Mouse (Mus musculus) neural tube, embryonic 11.5 days (tissue): ENCODE measurements around the gene Fstl4. TPM values are rescaled to one million over a fixed set of nuclear protein-coding genes. Genes with fewer than 3 reads are reported as not detected.

Source experiments
- ATAC-seq: fragments of 200-750 bp; cut with Nextera tagmentation; 2 replicates; pipeline ENCODE4 v1.8.0; 2017; ENCODE audit warnings: moderate number of reproducible peaks, mild to moderate bottlenecking, moderate TSS enrichment, moderate library complexity; ENCODE audit not compliant: insufficient read depth, low FRiP score, low TSS enrichment
- DNase-seq: peaks from one replicate; pipeline ENCODE4 v3.0.0-alpha.2; 2015; ENCODE audit warnings: low spot score
- H3K27ac ChIP-seq: fragments of 300-500 bp; sonication (generic); 2 replicates; pipeline ENCODE4 v1.5.1; 2014; ENCODE audit warnings: low read depth, mild to moderate bottlenecking, low read length
- H3K27me3 ChIP-seq: fragments of 300-500 bp; sonication (generic); 2 replicates; pipeline ENCODE4 v1.6.1; 2014; ENCODE audit warnings: mild to moderate bottlenecking, low read length, mixed read lengths; ENCODE audit not compliant: control insufficient read depth, insufficient read depth
- H3K36me3 ChIP-seq: fragments of 300-500 bp; sonication (generic); 2 replicates; pipeline ENCODE4 v1.6.1; 2014; ENCODE audit warnings: mild to moderate bottlenecking, low read length, moderate library complexity, mixed read lengths; ENCODE audit not compliant: control insufficient read depth, insufficient read depth
- H3K4me1 ChIP-seq: fragments of 300-500 bp; sonication (generic); 2 replicates; pipeline ENCODE4 v1.6.1; 2014; ENCODE audit warnings: low read length, mixed read lengths; ENCODE audit not compliant: control insufficient read depth, insufficient read depth
- H3K4me2 ChIP-seq: fragments of 300-500 bp; sonication (generic); 2 replicates; pipeline ENCODE4 v1.6.1; 2014; ENCODE audit warnings: low read depth, mild to moderate bottlenecking, moderate library complexity
- H3K4me3 ChIP-seq: fragments of 300-500 bp; sonication (generic); 2 replicates; pipeline ENCODE4 v1.5.1; 2014; ENCODE audit warnings: low read depth, low read length
- H3K9ac ChIP-seq: fragments of 300-500 bp; sonication (generic); 2 replicates; pipeline ENCODE4 v1.6.1; 2014; ENCODE audit warnings: mild to moderate bottlenecking, low read length
- H3K9me3 ChIP-seq: fragments of 300-500 bp; sonication (generic); 2 replicates; pipeline ENCODE4 v1.6.1; 2016; ENCODE audit warnings: low read length; ENCODE audit not compliant: control insufficient read depth
- WGBS: fragments of 180-500 bp; shearing (Covaris S2); extraction: QIAGEN DNeasy Blood & Tissue Kit; methylation state at CpG from one replicate; pipeline ENCODE4 v1.1.7; 2014; 5-methylcytosine and 5-hydroxymethylcytosine counted together
- polyA plus RNA-seq: library from polyadenylated mRNA; unstranded; fragments of >200 nt; fragmentation: Nextera tagmentation; extraction: Ambion mirVana; gene quantifications from 2 replicates; pipeline ENCODE4 v1.2.1, GENCODE M21; 2014

Fstl4 gene
- polyA plus RNA-seq, 1 experiment from 2014 or later, result 3.5 TPM

DNA sequence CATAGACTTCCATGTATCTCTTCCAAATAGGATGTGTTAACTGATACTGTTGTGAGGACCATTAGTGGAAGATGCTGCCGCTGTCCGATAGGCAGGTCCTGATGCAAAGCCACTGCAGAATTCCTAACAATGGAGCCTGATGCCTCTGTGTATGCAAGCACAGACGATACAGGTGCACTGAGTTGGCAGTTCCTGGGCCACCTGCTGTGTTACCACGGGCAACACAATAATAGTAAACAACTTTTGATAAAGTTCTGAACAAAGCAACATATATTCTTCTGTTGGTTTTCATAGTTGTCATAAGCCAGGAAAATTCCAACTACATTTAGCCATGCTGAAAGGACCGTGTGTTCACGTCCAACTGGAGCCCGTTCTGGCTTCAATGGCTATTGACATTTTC lies 271.0 kb downstream of the Fstl4 start:
- Histone ChIP-seq H3K9me3 (no peaks in the 10 kb centered on the region), H3K27ac (no peak overlapping the region), H3K4me1 (no peaks in the 10 kb centered on the region), H3K36me3 (no peaks in the 10 kb centered on the region), H3K4me3 (no peak overlapping the region), H3K27me3 (no peaks in the 10 kb centered on the region), H3K4me2 (no peak overlapping the region), H3K9ac (no peak overlapping the region)
- 82% methylated on average over 7 of the region's 7 CpGs for WGBS
- DNase-seq (no peak), ATAC-seq (no peak)

DNA sequence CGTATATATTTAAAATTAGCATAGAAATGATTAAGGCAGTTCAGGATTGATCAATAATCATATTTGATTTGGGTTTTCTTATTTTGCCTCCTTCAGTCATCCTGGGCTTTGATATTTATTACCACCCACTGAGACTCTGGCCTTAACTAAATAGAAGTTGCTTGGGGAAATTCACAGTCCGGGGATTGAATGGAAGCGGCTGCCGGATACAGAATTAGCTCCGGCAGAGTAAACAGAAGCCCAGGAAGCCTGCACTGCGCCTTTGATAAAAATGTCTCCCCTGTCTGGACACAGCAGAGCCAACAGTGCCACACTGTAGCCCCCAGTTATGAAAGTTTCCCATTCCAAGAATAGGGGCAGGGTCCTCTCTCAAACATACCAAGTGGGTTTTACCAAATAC lies 282.4 kb downstream of the Fstl4 start:
- no peak overlapping the region for H3K4me3 ChIP-seq
- H3K9me3 ChIP-seq, result no peaks in the 10 kb centered on the region
- 60% methylated on average over 6 of the region's 6 CpGs for WGBS
- H3K27me3 ChIP-seq, result no peaks in the 10 kb centered on the region
- H3K4me1 ChIP-seq, result no peaks in the 10 kb centered on the region
- H3K9ac ChIP-seq, result no peak overlapping the region
- no peak overlapping the region for H3K27ac ChIP-seq
- H3K4me2 ChIP-seq, result no peak overlapping the region
- ATAC-seq, result no peak
- no peaks in the 10 kb centered on the region for H3K36me3 ChIP-seq
- no peak for DNase-seq

GRCm38 (mm10) chr11:53054151-53054550 lies 289.7 kb downstream of the Fstl4 start:
- WGBS, result 56% methylated on average over 5 of the region's 5 CpGs
- no peak overlapping the region for H3K27ac ChIP-seq
- H3K4me1 ChIP-seq, result no peaks in the 10 kb centered on the region
- ATAC-seq (no peak), DNase-seq (no peak)
- no peaks in the 10 kb centered on the region for H3K27me3 ChIP-seq
- no peaks in the 10 kb centered on the region for H3K9me3 ChIP-seq
- H3K4me3 ChIP-seq, result no peak overlapping the region
- H3K9ac ChIP-seq, result no peak overlapping the region
- H3K4me2 ChIP-seq, result no peak overlapping the region
- no peaks in the 10 kb centered on the region for H3K36me3 ChIP-seq

- ATAC-seq (no peak), DNase-seq (no peak)
- H3K27me3 ChIP-seq, result no peaks in the 10 kb centered on the region
- no peak overlapping the region for H3K27ac ChIP-seq
- no peak overlapping the region for H3K9ac ChIP-seq
- no peak overlapping the region for H3K4me3 ChIP-seq
- H3K4me2 ChIP-seq, result no peak overlapping the region
- no peaks in the 10 kb centered on the region for H3K9me3 ChIP-seq
- H3K4me1 ChIP-seq, result no peaks in the 10 kb centered on the region
- no peaks in the 10 kb centered on the region for H3K36me3 ChIP-seq
- 89% methylated on average over 6 of the region's 6 CpGs for WGBS
Measured at GRCm38 (mm10) chr11:53055896-53056295, 291.5 kb downstream of the Fstl4 start.

- 90% methylated on average over 6 of the region's 6 CpGs for WGBS
- no peaks in the 10 kb centered on the region for H3K27me3 ChIP-seq
- H3K27ac ChIP-seq, result no peak overlapping the region
- no peak for DNase-seq
- no peak for ATAC-seq
- H3K9me3 ChIP-seq, result no peaks in the 10 kb centered on the region
- H3K4me2 ChIP-seq, result no peak overlapping the region
- no peaks in the 10 kb centered on the region for H3K36me3 ChIP-seq
- H3K4me3 ChIP-seq, result no peak overlapping the region
- no peaks in the 10 kb centered on the region for H3K4me1 ChIP-seq
- no peak overlapping the region for H3K9ac ChIP-seq
Measured at GRCm38 (mm10) chr11:53056781-53057180, 292.3 kb downstream of the Fstl4 start.

DNA sequence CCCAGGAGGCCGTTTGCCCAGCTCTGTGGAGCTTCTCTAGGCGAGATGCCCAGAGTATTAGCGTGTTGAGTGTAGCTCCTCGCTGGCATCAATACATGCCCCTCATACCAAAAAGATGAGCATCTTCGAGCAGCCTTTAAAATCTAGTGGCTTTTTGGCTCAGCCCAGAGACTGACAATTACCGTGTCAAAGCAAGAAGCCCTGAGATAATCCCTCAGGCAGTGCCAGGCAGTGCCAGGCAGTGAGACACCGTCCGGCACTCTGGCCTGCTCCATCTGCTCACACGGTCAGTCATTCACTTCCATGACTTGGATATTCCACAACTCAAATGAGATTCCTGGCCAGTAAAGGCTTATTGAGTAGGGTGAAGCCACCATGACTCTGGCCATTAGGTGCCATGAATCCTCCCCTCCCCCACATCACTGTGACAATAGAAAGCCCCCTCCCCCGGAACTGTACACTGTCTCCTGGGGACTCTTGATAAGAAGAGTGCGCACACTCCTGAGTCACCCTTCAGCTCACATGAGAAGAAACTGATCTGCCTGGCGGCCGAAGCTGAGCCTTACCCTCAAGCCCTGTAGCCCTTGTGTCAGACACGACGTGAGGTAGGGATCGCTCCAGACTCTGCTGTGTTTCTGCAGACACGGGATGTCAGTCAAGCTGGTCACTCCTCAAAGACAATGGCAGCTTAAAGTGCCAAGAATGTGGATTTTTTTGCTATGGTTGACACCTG lies 293.6 kb downstream of the Fstl4 start:
- 74% methylated on average over 17 of the region's 17 CpGs for WGBS
- Histone ChIP-seq H3K9me3 (no peaks in the 10 kb centered on the region), H3K9ac (no peak overlapping the region), H3K4me2 (no peak overlapping the region), H3K36me3 (no peaks in the 10 kb centered on the region), H3K27ac (no peak overlapping the region), H3K4me1 (no peaks in the 10 kb centered on the region), H3K27me3 (no peaks in the 10 kb centered on the region), H3K4me3 (no peak overlapping the region)
- ATAC-seq, result no peak
- DNase-seq, result no peak

DNA sequence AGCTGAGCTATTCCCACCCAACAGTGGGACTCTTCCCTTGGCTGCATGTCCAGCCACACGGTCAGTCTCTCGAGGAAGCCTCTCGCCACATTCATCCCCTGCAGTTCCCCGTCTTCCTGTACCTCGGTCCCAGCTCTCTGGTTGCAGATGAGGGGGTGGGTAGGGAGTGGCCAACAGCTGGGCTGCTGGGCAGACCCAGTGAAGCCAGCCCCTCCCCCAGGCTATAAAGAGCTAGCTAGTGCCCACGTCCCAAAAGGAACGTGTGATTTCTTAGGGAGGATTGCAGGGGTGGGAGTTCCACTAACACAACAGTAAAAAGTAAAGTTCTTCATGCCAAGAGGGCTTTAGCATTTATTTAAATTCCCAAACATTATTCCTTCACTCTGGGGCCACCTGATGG lies 294.1 kb downstream of the Fstl4 start:
- Histone ChIP-seq H3K9ac (no peak overlapping the region), H3K4me1 (no peaks in the 10 kb centered on the region), H3K27me3 (no peaks in the 10 kb centered on the region), H3K4me3 (no peak overlapping the region), H3K27ac (no peak overlapping the region), H3K9me3 (no peaks in the 10 kb centered on the region), H3K4me2 (no peak overlapping the region), H3K36me3 (no peaks in the 10 kb centered on the region)
- 13% methylated on average over 7 of the region's 7 CpGs for WGBS
- ATAC-seq (no peak), DNase-seq (no peak)

- Histone ChIP-seq H3K27ac (no peak overlapping the region), H3K4me3 (no peak overlapping the region), H3K9me3 (no peaks in the 10 kb centered on the region), H3K27me3 (no peaks in the 10 kb centered on the region), H3K36me3 (no peaks in the 10 kb centered on the region), H3K9ac (no peak overlapping the region; the same call in 1 of the 2 replicates), H3K4me2 (no peak overlapping the region), H3K4me1 (no peaks in the 10 kb centered on the region)
- DNase-seq (peak; percentile 51), ATAC-seq (no peak)
- 44% methylated on average over 14 of the region's 14 CpGs for WGBS
Measured at GRCm38 (mm10) chr11:53067699-53068478, 303.5 kb downstream of the Fstl4 start.
